Mouse (Mus musculus) myocyte (in vitro differentiated cells): Measurements from ENCODE around the gene Efcab5.

Experiments
- POLR2A ChIP-seq: IDR thresholded peaks from one replicate; pipeline ENCODE4 v1.6.1; 2011; ENCODE audit warnings: low read depth, mild to moderate bottlenecking, control low read depth, moderate library complexity; ENCODE audit not compliant: insufficient read length
- POLR2AphosphoS2 ChIP-seq: IDR thresholded peaks from one replicate; pipeline ENCODE4 v1.6.1; 2011; ENCODE audit warnings: low read depth, control low read depth; ENCODE audit not compliant: insufficient read length

DNA sequence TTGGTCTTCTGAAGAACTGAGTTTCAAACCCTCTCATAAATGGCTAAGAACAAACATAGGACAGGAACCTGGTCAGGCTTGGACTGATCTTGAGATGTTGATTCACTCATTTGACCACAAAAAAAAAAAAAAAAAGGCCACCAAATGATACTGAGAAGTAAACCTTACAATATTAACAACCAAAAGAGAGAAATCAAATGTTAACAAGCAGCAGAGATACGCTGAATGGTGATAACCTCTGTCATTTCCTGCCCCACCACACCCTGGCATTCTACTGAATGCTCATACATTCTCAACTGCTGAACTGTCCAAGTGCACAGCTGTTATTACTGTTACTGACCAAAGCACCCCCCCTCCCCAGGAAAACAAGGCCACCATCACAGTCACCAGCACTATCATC lies 11.9 kb upstream of the Efcab5 start:
- TF ChIP-seq POLR2A = no peak
- TF ChIP-seq POLR2AphosphoS2 = no peak
